Mouse (Mus musculus) cerebellum, adult 2 months (tissue): ENCODE results near the gene Plppr1. TPM values are rescaled to one million over a fixed set of nuclear protein-coding genes. Genes with fewer than 3 reads are reported as not detected.
A peak's percentile ranks its signal among the peaks of the same experiment; 100 is the strongest.

ENCODE experiments used
- DNase-seq, 2 experiments: peaks; one replicate each; pipeline ENCODE4 v3.0.0; 2021
- H3K27ac ChIP-seq: fragments of 200-500 bp; 2 replicates; pipeline ENCODE4 v1.5.1; 2012; ENCODE audit warnings: low read length, control low read depth, inconsistent platforms; ENCODE audit not compliant: insufficient read depth
- H3K27me3 ChIP-seq: fragments of 200-500 bp; 2 replicates; pipeline ENCODE4 v1.6.1; 2012; ENCODE audit warnings: inconsistent platforms, mild to moderate bottlenecking, low read length, moderate library complexity; ENCODE audit not compliant: control insufficient read depth, insufficient read depth
- H3K4me1 ChIP-seq: fragments of 200-500 bp; 2 replicates; pipeline ENCODE4 v1.6.1; 2011; ENCODE audit warnings: low read length; ENCODE audit not compliant: control insufficient read depth, insufficient read depth
- H3K4me3 ChIP-seq: fragments of 200-500 bp; replicated peaks from 2 replicates; pipeline ENCODE3; 2011; ENCODE audit warnings: mild to moderate bottlenecking, low read depth, low read length, control low read depth; ENCODE audit not compliant: insufficient read depth
- CTCF ChIP-seq: fragments of 200-500 bp; IDR thresholded peaks from 2 replicates; pipeline ENCODE4 v1.5.1; 2011; ENCODE audit warnings: low read depth, mild to moderate bottlenecking, control low read depth, low read length, moderate library complexity, borderline replicate concordance; ENCODE audit not compliant: insufficient read depth
- POLR2A ChIP-seq: fragments of 200-500 bp; IDR thresholded peaks from 2 replicates; pipeline ENCODE4 v1.6.1; 2011; ENCODE audit warnings: low read length, control low read depth, borderline replicate concordance; ENCODE audit not compliant: insufficient read depth
- WGBS: fragments of 180-500 bp; shearing (Covaris S2); methylation state at CpG from one replicate; pipeline ENCODE4 v1.1.7; 2018; 5-methylcytosine and 5-hydroxymethylcytosine counted together
- polyA plus RNA-seq: library from polyadenylated mRNA; depleted of rRNA; stranded (reverse); fragments of >200 nt; gene quantifications from 2 replicates; pipeline ENCODE4 v1.2.3, GENCODE M21; 2012

Plppr1 gene
- polyA plus RNA-seq, 1 experiment: 2.0 TPM

DNA sequence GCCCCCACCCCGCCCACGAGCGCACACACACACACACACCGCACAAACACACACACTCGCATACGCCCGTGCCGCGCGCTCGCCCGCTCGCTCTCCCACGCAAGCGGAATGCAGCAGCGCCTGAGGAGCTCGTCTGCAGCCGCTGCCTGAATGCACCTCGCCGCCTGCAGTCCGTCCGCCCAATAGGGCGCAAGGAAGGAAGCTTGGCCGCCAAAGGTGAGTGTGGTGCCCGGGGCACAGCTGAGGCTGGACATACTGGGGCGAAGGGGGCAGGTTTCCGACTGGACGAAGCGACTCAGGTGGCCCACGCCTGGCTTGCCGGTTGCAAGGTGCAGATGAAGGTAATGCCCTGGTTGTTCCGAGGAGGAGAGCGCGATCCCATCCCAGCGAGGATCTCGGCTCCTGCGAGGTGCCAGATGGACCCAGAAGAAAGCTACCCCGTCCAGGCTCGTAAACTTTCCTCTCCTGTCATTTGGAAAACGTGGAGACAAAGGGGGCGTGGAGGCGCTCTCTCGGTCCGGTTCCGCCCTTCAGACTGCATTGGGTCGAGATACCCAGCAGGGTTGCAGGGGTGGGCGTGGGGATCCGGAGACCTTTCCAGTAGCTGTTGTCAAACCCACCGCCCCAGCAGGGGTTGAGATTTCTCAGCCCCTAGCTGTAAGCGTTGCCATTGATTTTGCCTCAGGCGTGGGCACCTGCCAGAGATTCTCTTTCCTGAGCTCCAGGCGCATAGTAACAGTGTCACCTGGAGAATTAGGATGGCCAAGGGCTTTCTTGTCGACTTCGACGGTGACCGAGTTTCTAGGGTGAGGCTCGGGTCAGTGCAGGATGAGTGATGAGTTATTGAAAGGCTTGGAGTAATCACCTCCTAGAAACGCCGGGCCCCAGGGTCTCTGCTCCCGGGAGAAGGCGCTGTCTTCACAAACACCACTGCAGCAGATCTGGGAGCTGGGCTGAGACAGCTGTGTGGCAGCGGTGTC, 619 bp downstream of the Plppr1 start:
- Histone ChIP-seq H3K4me3 (peak overlapping the region; percentile 57), H3K27me3 (no peaks in the 10 kb centered on the region; the same call in 1 of the 2 replicates), H3K4me1 (no peaks in the 10 kb centered on the region), H3K27ac (no peak overlapping the region)
- DNase-seq: peak; percentile 61 to 64
- 2% methylated on average over 62 of the region's 62 CpGs for WGBS
- TF ChIP-seq POLR2A (no peak), CTCF (no peak)

DNA sequence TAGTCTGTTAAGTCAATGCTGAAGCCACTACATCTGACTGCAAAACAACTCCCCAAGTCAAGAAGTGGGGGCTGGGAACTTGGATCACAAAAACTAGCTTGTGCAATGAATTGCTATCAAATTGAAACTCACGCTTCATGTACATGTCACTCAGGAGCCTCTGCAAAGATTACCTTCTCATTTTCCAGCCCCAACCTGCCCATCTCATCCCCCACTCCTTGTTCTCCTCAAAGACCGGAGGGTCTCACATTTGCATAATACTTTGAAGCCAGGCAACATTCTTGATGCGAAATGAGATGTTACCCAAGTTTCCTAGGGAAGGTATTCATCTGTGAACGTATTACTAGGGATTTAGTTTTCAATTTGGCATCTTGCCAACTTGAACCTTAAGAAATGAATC, 10.4 kb downstream of the Plppr1 start:
- no peaks in the 10 kb centered on the region for H3K27me3 ChIP-seq
- H3K4me1 ChIP-seq: peaks cover 3% of the 10 kb centered on the region; the same call in 1 of the 2 replicates
- no peak overlapping the region for H3K4me3 ChIP-seq
- DNase-seq: no peak
- no peak for TF ChIP-seq POLR2A
- no peak for TF ChIP-seq CTCF
- WGBS: 84% methylated on average over 4 of the region's 4 CpGs
- no peak overlapping the region for H3K27ac ChIP-seq

DNA sequence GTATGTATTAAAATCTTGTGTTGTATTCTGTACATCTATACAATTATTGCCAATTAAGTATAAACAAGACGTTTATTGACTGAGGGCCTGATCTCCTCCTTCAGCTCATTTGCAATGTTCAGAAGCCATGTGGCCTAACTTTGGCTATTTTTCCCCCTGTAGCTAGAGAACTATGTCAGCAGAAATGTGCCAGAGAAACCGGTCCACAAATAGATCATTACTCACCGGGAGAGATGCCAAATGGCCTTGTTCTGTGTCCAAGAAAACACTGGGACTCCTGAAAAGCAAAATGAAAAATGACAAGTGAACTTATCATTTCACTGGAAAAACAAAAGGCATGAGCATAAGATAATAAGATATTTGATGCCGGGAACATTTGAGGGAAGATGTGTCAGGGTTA, 13.8 kb downstream of the Plppr1 start:
- H3K4me1 ChIP-seq: peaks cover 3% of the 10 kb centered on the region; the same call in 1 of the 2 replicates
- H3K27me3 ChIP-seq: no peaks in the 10 kb centered on the region
- TF ChIP-seq POLR2A (no peak), CTCF (no peak)
- no peak overlapping the region for H3K4me3 ChIP-seq
- 2% methylated on average over 4 of the region's 4 CpGs for WGBS
- DNase-seq: peak; percentile 84 to 94
- H3K27ac ChIP-seq: no peak overlapping the region

- WGBS: 97% methylated on average over 2 of the region's 2 CpGs
- DNase-seq: no peak
- H3K4me3 ChIP-seq: no peak overlapping the region
- H3K27ac ChIP-seq: no peak overlapping the region
- peaks cover 3% of the 10 kb centered on the region; the same call in 1 of the 2 replicates for H3K4me1 ChIP-seq
- no peak for TF ChIP-seq CTCF
- TF ChIP-seq POLR2A: no peak
- no peaks in the 10 kb centered on the region for H3K27me3 ChIP-seq
These were observed 16.8 kb downstream of the Plppr1 start for GRCm38 (mm10) chr4:49075881-49076280.

GRCm38 (mm10) chr4:49079399-49079798, 20.3 kb downstream of the Plppr1 start:
- Histone ChIP-seq H3K27ac (no peak overlapping the region), H3K4me3 (no peak overlapping the region)
- WGBS: 79% methylated on average over 1 of the region's 1 CpGs

DNA sequence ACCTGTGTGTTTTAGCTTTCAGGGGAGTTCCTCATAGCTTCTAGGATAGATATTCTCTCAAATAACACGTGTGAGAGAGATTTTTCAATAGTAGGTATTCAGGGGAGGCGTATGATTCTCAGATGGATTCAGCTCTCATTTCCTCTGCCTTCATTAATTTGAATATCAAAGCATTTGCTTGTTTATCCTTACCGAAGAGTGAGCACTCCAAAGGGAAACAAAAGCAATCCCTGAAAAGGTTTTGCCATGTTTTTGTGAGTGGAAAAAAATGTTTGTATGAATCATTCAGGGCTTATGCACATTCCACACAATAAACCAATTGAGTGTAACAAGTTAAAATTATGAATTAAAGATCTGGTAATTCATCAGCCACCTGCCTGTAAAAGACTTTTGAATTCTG, 29.1 kb downstream of the Plppr1 start:
- Histone ChIP-seq H3K27me3 (no peaks in the 10 kb centered on the region), H3K4me1 (peaks cover 2% of the 10 kb centered on the region; the same call in 1 of the 2 replicates), H3K27ac (no peak overlapping the region), H3K4me3 (no peak overlapping the region)
- no peak for DNase-seq
- TF ChIP-seq CTCF: no peak
- TF ChIP-seq POLR2A: no peak
- 88% methylated on average over 3 of the region's 3 CpGs for WGBS

More at GRCm38 (mm10) chr4:49079399-49079798, 20.3 kb downstream of the Plppr1 start:
- no peaks in the 10 kb centered on the region for H3K4me1 ChIP-seq
- H3K27me3 ChIP-seq: no peaks in the 10 kb centered on the region
- TF ChIP-seq POLR2A (no peak), CTCF (no peak)
- no peak for DNase-seq

DNA sequence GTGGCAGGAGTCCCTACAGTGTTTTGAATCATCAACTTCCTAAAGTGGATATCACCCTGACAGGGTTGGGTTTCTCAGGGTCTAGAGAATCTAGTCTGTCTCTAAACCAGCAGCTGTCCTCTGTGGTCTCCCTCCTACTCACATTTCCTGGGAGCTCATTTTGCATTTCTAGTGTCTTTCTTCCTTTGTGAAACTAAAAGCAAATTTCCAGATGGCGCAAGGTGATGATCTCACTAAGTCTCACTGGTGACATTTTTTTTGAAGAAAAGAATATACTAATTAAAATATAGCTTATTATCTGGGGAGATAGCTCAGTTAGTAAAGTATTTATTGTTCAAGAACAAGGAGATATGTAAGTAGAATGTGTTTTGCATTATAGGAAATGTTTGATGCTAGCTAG, 31.4 kb downstream of the Plppr1 start:
- 100% methylated on average over 1 of the region's 1 CpGs for WGBS
- TF ChIP-seq CTCF (no peak), POLR2A (no peak)
- Histone ChIP-seq H3K4me1 (peaks cover 2% of the 10 kb centered on the region; the same call in 1 of the 2 replicates), H3K27ac (no peak overlapping the region), H3K4me3 (no peak overlapping the region), H3K27me3 (no peaks in the 10 kb centered on the region)
- no peak for DNase-seq

- H3K27ac ChIP-seq: no peak overlapping the region
- DNase-seq: no peak
- H3K4me3 ChIP-seq: no peak overlapping the region
- WGBS: 84% methylated on average over 2 of the region's 2 CpGs
- TF ChIP-seq POLR2A (no peak), CTCF (no peak)
- H3K27me3 ChIP-seq: no peaks in the 10 kb centered on the region
- no peaks in the 10 kb centered on the region for H3K4me1 ChIP-seq
These were observed 40.4 kb downstream of the Plppr1 start for GRCm38 (mm10) chr4:49099448-49099847.
